Mouse (Mus musculus) liver, adult 2 months (tissue): ENCODE data around the gene Slc35e4. TPM values are rescaled to one million over a fixed set of nuclear protein-coding genes. Genes with fewer than 3 reads are reported as not detected.
"Not testable (repeated sequence)": the region's sequence is repeated elsewhere in the genome, so short reads cannot be mapped to it uniquely, and the experiment has no call there.

ENCODE experiments used
- DNase-seq: peaks from one replicate; pipeline ENCODE4 v3.0.0-alpha.2; 2011; ENCODE audit warnings: low read depth, low spot score; ENCODE audit errors: extremely low read depth
- H3K27ac ChIP-seq: fragments of 200-500 bp; replicated peaks from 2 replicates; pipeline ENCODE4 v1.5.1; 2012; ENCODE audit warnings: low read depth, mild to moderate bottlenecking, control low read depth, inconsistent platforms, low read length; ENCODE audit not compliant: insufficient read depth
- H3K27me3 ChIP-seq: fragments of 200-500 bp; 2 replicates; pipeline ENCODE4 v1.6.1; 2012; ENCODE audit warnings: mild to moderate bottlenecking, moderate library complexity, low read length, inconsistent platforms; ENCODE audit not compliant: control insufficient read depth, insufficient read depth
- H3K36me3 ChIP-seq: fragments of 200-500 bp; 2 replicates; pipeline ENCODE4 v1.6.1; 2012; ENCODE audit warnings: low read length, inconsistent platforms; ENCODE audit not compliant: control insufficient read depth, insufficient read depth
- H3K4me1 ChIP-seq: fragments of 200-500 bp; 2 replicates; pipeline ENCODE4 v1.6.1; 2011; ENCODE audit warnings: low read length; ENCODE audit not compliant: control insufficient read depth, insufficient read depth
- H3K4me3 ChIP-seq: fragments of 200-500 bp; 2 replicates; pipeline ENCODE4 v1.5.1; 2011; ENCODE audit warnings: low read depth, mild to moderate bottlenecking, control low read depth, low read length, moderate library complexity; ENCODE audit not compliant: insufficient read depth
- H3K79me2 ChIP-seq: fragments of 200-500 bp; 2 replicates; pipeline ENCODE4 v1.6.1; 2012; ENCODE audit warnings: inconsistent platforms, mild to moderate bottlenecking, low read length, moderate library complexity; ENCODE audit not compliant: control insufficient read depth, insufficient read depth
- H3K9ac ChIP-seq: fragments of 200-500 bp; 2 replicates; pipeline ENCODE4 v1.6.1; 2012; ENCODE audit warnings: low read depth, mild to moderate bottlenecking, control low read depth, inconsistent platforms, low read length
- CTCF ChIP-seq: fragments of 200-500 bp; IDR thresholded peaks from 2 replicates; pipeline ENCODE4 v1.5.1; 2011; ENCODE audit warnings: low read depth, low read length, control low read depth
- POLR2A ChIP-seq: fragments of 200-500 bp; IDR thresholded peaks from 2 replicates; pipeline ENCODE4 v1.6.1; 2011; ENCODE audit warnings: low read length, control low read depth; ENCODE audit not compliant: insufficient read depth; ENCODE audit errors: extremely low read depth
- WGBS: fragments of 180-500 bp; shearing (Covaris S2); methylation state at CpG from one replicate; pipeline ENCODE4 v1.1.7; 2018; 5-methylcytosine and 5-hydroxymethylcytosine counted together
- polyA plus RNA-seq: library from polyadenylated mRNA; depleted of rRNA; stranded (reverse); fragments of >200 nt; gene quantifications from 2 replicates; pipeline ENCODE4 v1.2.3, GENCODE M21; 2012
- total RNA-seq: library from RNA; depleted of rRNA; stranded (reverse); fragments of >200 nt; gene quantifications from 2 replicates; pipeline ENCODE4 v1.2.3, GENCODE M21; 2014

Gene Slc35e4
- total and polyA plus RNA-seq, 2 experiments: 0.18 to 0.46 TPM

GRCm38 (mm10) chr11:3912100-3912874, 2.2 kb downstream of the Slc35e4 start:
- peak overlapping the region; percentile 32; the same call in 1 of the 2 replicates for H3K9ac ChIP-seq
- DNase-seq: no peak
- peaks cover 5% of the 10 kb centered on the region for H3K27me3 ChIP-seq
- TF ChIP-seq CTCF (no peak), POLR2A (no peak)
- H3K4me3 ChIP-seq: peak overlapping the region; percentile 58; the same call in 1 of the 2 replicates
- WGBS: 60% methylated on average over 19 of the region's 19 CpGs
- H3K36me3 ChIP-seq: no peaks in the 10 kb centered on the region
- H3K79me2 ChIP-seq: no peaks in the 10 kb centered on the region
- H3K27ac ChIP-seq: no peak overlapping the region
- peaks cover 3% of the 10 kb centered on the region; the same call in 1 of the 2 replicates for H3K4me1 ChIP-seq

- not testable (repeated sequence) for H3K27me3 ChIP-seq, H3K27ac ChIP-seq, H3K4me1 ChIP-seq, H3K9ac ChIP-seq, H3K4me3 ChIP-seq, H3K79me2 ChIP-seq, H3K36me3 ChIP-seq, DNase-seq
- 95% methylated on average over 6 of the region's 6 CpGs for WGBS
Observed at GRCm38 (mm10) chr11:3911440-3911839, 3.0 kb downstream of the Slc35e4 start.

GRCm38 (mm10) chr11:3910513-3911310, 3.8 kb downstream of the Slc35e4 start:
- no peaks in the 10 kb centered on the region for H3K79me2 ChIP-seq
- 86% methylated on average over 5 of the region's 5 CpGs for WGBS
- H3K27me3 ChIP-seq: peaks cover 5% of the 10 kb centered on the region
- H3K4me3 ChIP-seq: no peak overlapping the region
- no peaks in the 10 kb centered on the region for H3K36me3 ChIP-seq
- no peak overlapping the region for H3K27ac ChIP-seq
- TF ChIP-seq POLR2A (no peak), CTCF (no peak)
- DNase-seq: no peak
- H3K4me1 ChIP-seq: peaks cover 3% of the 10 kb centered on the region; the same call in 1 of the 2 replicates
- no peak overlapping the region for H3K9ac ChIP-seq

DNA sequence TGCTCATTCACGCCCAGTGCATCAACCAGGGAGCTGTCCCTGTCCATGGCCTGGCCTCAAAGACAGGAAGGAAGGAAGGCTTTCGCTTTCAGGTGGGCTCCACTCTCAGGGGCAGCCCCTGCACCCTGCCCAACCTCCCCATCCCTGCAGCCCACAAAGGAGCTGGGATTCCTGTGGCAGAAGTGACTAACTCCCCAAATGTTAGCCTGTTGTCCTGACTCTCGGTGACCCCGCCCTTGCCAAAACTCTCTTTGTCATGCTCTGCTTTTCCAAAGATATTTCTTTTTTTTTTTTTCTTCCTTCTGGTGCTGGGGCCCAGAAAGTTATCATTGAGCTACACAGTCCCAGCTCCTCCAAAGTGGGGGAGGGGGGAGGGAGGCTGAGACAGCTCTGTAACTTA, 5.2 kb downstream of the Slc35e4 start:
- Histone ChIP-seq H3K4me3 (no peak overlapping the region), H3K4me1 (peaks cover 3% of the 10 kb centered on the region; the same call in 1 of the 2 replicates), H3K27me3 (peaks cover 5% of the 10 kb centered on the region), H3K9ac (no peak overlapping the region), H3K36me3 (no peaks in the 10 kb centered on the region), H3K79me2 (no peaks in the 10 kb centered on the region), H3K27ac (no peak overlapping the region)
- 84% methylated on average over 4 of the region's 4 CpGs for WGBS
- TF ChIP-seq POLR2A (no peak), CTCF (no peak)
- DNase-seq: no peak

GRCm38 (mm10) chr11:3905446-3905845, 9.0 kb downstream of the Slc35e4 start:
- H3K4me3 ChIP-seq: no peak overlapping the region
- no peaks in the 10 kb centered on the region for H3K79me2 ChIP-seq
- H3K9ac ChIP-seq: no peak overlapping the region
- no peaks in the 10 kb centered on the region for H3K27me3 ChIP-seq
- DNase-seq: no peak
- TF ChIP-seq CTCF (no peak), POLR2A (no peak)
- H3K27ac ChIP-seq: no peak overlapping the region
- 85% methylated on average over 1 of the region's 1 CpGs for WGBS
- H3K4me1 ChIP-seq: no peaks in the 10 kb centered on the region
- no peaks in the 10 kb centered on the region for H3K36me3 ChIP-seq
